Mouse (Mus musculus) liver, embryonic 14.5 days (tissue): ENCODE results near the gene Cyth3.

Experiments used
- CTCF ChIP-seq: IDR thresholded peaks from 2 replicates; pipeline ENCODE4 v1.5.1; 2016; ENCODE audit warnings: antibody characterized with exemption, low read depth, control low read depth
- EP300 ChIP-seq: IDR thresholded peaks from 2 replicates; pipeline ENCODE4 v1.6.1; 2016; ENCODE audit warnings: antibody characterized with exemption, low read depth

GRCm38 (mm10) chr5:143627507-143627906 is 5.3 kb downstream of the Cyth3 start:
- peak; percentile 78 for TF ChIP-seq CTCF
- TF ChIP-seq EP300, result no peak
